Mouse (Mus musculus): ENCODE measurements at regions not wholly inside any gene's neighbourhood (a gene's known extent, or its start where the extent isn't known, plus 50 kb on each side); places are given as distances from the start of the nearest gene placed in this dataset.

DNA sequence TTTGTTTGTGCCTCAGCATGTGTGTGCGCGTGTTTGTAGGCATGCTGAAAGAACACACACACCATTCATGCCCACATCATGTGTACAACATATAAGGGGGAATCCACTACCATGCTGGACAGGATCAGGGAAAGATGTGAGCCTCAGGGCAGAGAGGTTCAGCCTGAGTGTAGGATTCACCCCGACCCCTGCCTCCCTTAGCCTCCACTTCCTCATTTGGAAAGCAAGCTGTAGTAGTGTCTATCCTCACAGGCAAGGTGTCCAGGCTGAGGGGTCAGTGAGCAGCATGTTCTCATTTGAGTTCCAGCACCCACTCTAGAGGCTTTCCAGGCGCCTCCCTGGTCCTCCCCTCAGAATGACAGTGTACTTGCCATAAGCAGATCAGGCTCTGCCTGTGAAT lies 470.5 kb downstream of the Rps24 start:
- Histone ChIP-seq H3K27me3 (replicated peaks; ENCODE audit: control insufficient read depth, insufficient read depth, low read length) (no peaks in the 10 kb centered on the region), H3K4me1 (replicated peaks; ENCODE audit: control insufficient read depth, insufficient read depth, low read length) (peaks cover 8% of the 10 kb centered on the region), H3K4me2 (ENCODE audit: low read length) (no peak overlapping the region), H3K4me3 (replicated peaks; ENCODE audit: low read length) (no peak overlapping the region), H3K36me3 (ENCODE audit: control insufficient read depth, insufficient read depth) (no peaks in the 10 kb centered on the region), H3K27ac (ENCODE audit: low read length) (no peak overlapping the region), H3K9ac (replicated peaks; ENCODE audit: low read depth, low read length) (no peak overlapping the region), H3K9me3 (ENCODE audit: control insufficient read depth, low read length) (no peaks in the 10 kb centered on the region)
- 88% methylated on average over 4 of the region's 4 CpGs for WGBS
- ATAC-seq: no peak

GRCm38 (mm10) chr14:24958821-24959220 lies 471.9 kb downstream of the Rps24 start:
- no peaks in the 10 kb centered on the region for H3K36me3 ChIP-seq (ENCODE audit: control insufficient read depth, insufficient read depth)
- 85% methylated on average over 4 of the region's 4 CpGs for WGBS
- H3K4me2 ChIP-seq (ENCODE audit: low read length): no peak overlapping the region
- peaks cover 8% of the 10 kb centered on the region for H3K4me1 ChIP-seq (replicated peaks; ENCODE audit: control insufficient read depth, insufficient read depth, low read length)
- H3K27me3 ChIP-seq (replicated peaks; ENCODE audit: control insufficient read depth, insufficient read depth, low read length): no peaks in the 10 kb centered on the region
- no peaks in the 10 kb centered on the region for H3K9me3 ChIP-seq (ENCODE audit: control insufficient read depth, low read length)
- H3K27ac ChIP-seq (ENCODE audit: low read length): no peak overlapping the region
- ATAC-seq: no peak
- H3K9ac ChIP-seq (replicated peaks; ENCODE audit: low read depth, low read length): no peak overlapping the region
- no peak overlapping the region for H3K4me3 ChIP-seq (replicated peaks; ENCODE audit: low read length)

DNA sequence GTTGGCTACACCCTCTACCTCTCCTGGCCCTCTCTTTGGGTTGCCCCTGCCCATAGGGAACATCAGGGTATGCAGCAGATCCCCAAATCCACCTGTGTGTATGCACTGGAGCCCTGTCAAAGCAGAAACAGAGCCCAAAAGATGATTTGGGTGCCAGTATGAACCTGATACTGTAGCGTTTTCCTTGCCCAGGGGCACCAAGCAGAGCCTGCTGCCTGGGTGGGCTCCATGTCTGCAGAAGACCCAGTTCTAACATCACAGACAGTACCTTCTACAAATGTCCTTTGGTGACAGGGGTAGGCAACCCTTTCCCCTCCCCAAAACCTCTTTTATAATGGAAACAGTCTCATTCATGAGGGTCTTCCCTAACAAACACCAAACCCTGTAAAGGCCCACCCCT lies 472.5 kb downstream of the Rps24 start:
- Histone ChIP-seq H3K27me3 (replicated peaks; ENCODE audit: control insufficient read depth, insufficient read depth, low read length) (no peaks in the 10 kb centered on the region), H3K36me3 (ENCODE audit: control insufficient read depth, insufficient read depth) (no peaks in the 10 kb centered on the region), H3K4me1 (replicated peaks; ENCODE audit: control insufficient read depth, insufficient read depth, low read length) (peaks cover 8% of the 10 kb centered on the region), H3K4me2 (ENCODE audit: low read length) (no peak overlapping the region), H3K9me3 (ENCODE audit: control insufficient read depth, low read length) (no peaks in the 10 kb centered on the region), H3K4me3 (replicated peaks; ENCODE audit: low read length) (no peak overlapping the region), H3K27ac (ENCODE audit: low read length) (no peak overlapping the region), H3K9ac (replicated peaks; ENCODE audit: low read depth, low read length) (no peak overlapping the region)
- 85% methylated on average over 1 of the region's 1 CpGs for WGBS
- ATAC-seq: no peak

DNA sequence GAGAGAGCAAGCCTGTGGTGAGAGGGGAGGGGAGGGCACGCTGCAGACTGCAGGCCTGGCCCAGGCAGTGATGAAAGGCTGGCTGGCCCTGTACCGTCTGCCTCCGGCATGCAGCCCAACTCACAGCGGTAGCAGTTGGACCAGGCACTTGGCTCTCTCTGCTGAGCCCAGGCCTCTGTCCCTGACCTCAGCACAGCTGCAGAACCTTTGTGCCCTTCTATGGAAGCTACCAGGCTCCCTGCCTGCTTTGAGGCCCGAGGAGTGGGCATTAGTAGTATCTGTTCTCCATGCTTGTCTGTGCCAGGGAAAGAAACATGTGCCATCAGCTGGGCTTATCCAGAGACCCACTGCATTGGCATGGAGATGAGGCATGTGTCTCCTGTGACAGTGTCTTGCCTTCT lies 473.2 kb downstream of the Rps24 start:
- Histone ChIP-seq H3K27ac (ENCODE audit: low read length) (peak overlapping the region; percentile 1; the same call in 1 of the 2 replicates), H3K9me3 (ENCODE audit: control insufficient read depth, low read length) (no peaks in the 10 kb centered on the region), H3K9ac (replicated peaks; ENCODE audit: low read depth, low read length) (no peak overlapping the region)

DNA sequence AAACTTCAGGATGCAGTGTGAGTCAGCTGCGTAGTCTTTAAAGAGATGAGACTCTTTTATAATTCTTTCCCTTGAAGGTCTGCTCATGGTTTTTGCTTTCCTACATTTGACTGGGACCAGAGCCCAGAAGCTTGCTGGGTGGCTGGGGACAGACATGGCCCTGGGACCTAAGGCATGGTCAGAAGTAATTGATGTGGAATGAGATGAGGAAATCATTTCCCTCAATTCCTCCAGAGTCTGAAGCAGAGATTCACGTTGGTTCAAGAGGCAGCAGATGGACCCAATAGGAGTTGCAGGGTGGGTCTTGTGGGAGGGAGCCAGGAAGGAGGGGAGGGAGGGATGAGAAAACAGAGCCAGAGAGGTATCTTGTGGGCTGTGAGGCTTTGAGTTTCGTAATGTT lies 473.9 kb downstream of the Rps24 start:
- 68% methylated on average over 3 of the region's 3 CpGs for WGBS
- H3K9me3 ChIP-seq (ENCODE audit: control insufficient read depth, low read length): no peaks in the 10 kb centered on the region
- no peak overlapping the region for H3K4me3 ChIP-seq (replicated peaks; ENCODE audit: low read length)
- H3K27me3 ChIP-seq (replicated peaks; ENCODE audit: control insufficient read depth, insufficient read depth, low read length): no peaks in the 10 kb centered on the region
- H3K4me1 ChIP-seq (replicated peaks; ENCODE audit: control insufficient read depth, insufficient read depth, low read length): peaks cover 8% of the 10 kb centered on the region
- no peak overlapping the region for H3K27ac ChIP-seq (ENCODE audit: low read length)
- no peaks in the 10 kb centered on the region for H3K36me3 ChIP-seq (ENCODE audit: control insufficient read depth, insufficient read depth)
- H3K9ac ChIP-seq (replicated peaks; ENCODE audit: low read depth, low read length): no peak overlapping the region
- no peak for ATAC-seq
- no peak overlapping the region for H3K4me2 ChIP-seq (ENCODE audit: low read length)

More for the DNA sequence above, 473.2 kb downstream of the Rps24 start:
- no peaks in the 10 kb centered on the region for H3K36me3 ChIP-seq (ENCODE audit: control insufficient read depth, insufficient read depth)
- WGBS: 31% methylated on average over 5 of the region's 5 CpGs
- no peak overlapping the region for H3K4me2 ChIP-seq (ENCODE audit: low read length)
- peaks cover 8% of the 10 kb centered on the region for H3K4me1 ChIP-seq (replicated peaks; ENCODE audit: control insufficient read depth, insufficient read depth, low read length)
- no peaks in the 10 kb centered on the region for H3K27me3 ChIP-seq (replicated peaks; ENCODE audit: control insufficient read depth, insufficient read depth, low read length)
- peak; percentile 90 for ATAC-seq
- no peak overlapping the region for H3K4me3 ChIP-seq (replicated peaks; ENCODE audit: low read length)

DNA sequence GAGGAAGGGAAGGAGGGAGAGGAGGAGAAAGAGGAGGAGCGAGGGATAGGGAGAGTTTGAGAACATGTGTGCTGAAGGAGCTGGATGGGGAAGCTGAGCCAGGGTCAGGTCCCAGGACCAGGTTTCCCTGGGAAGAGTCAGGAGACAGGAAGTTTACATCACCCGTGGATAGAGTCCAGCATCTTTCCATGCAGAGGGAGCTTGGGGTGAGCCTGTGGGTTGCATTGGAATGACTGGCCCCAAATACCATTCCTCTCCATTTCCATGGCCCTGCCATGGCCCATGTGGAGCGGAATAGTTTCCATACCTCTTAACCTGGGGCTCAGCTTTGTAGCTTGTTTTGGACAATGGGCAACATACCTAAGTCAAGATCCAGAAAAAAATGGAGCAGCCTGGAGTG lies 474.8 kb downstream of the Rps24 start:
- H3K27ac ChIP-seq (ENCODE audit: low read length): no peak overlapping the region
- no peak for ATAC-seq
- H3K27me3 ChIP-seq (replicated peaks; ENCODE audit: control insufficient read depth, insufficient read depth, low read length): no peaks in the 10 kb centered on the region
- no peaks in the 10 kb centered on the region for H3K9me3 ChIP-seq (ENCODE audit: control insufficient read depth, low read length)
- H3K4me1 ChIP-seq (replicated peaks; ENCODE audit: control insufficient read depth, insufficient read depth, low read length): peaks cover 8% of the 10 kb centered on the region
- WGBS: 98% methylated on average over 3 of the region's 3 CpGs
- H3K4me3 ChIP-seq (replicated peaks; ENCODE audit: low read length): no peak overlapping the region
- H3K4me2 ChIP-seq (ENCODE audit: low read length): no peak overlapping the region
- no peak overlapping the region for H3K9ac ChIP-seq (replicated peaks; ENCODE audit: low read depth, low read length)
- no peaks in the 10 kb centered on the region for H3K36me3 ChIP-seq (ENCODE audit: control insufficient read depth, insufficient read depth)

DNA sequence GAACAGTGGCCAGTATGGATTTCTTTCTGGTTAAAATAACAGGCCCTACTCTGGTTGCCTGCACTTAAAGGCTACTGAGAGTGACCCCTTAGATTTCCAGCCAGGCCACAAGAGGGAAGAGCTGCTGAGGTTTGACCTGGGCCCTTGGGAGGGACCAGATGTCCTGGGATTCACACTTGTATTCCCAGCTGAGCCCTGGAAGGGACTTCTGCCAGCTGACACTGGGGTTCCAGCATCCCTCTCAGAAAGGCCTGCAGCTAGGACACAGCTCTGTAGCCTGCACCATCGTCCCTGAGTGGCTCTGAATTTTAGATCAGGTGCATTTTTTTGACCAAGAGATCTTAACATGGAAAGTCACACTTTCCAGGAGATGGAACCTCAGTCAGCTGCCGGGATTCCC lies 482.7 kb downstream of the Rps24 start:
- Histone ChIP-seq H3K27ac (ENCODE audit: low read length) (no peak overlapping the region), H3K36me3 (ENCODE audit: control insufficient read depth, insufficient read depth) (no peaks in the 10 kb centered on the region), H3K9ac (replicated peaks; ENCODE audit: low read depth, low read length) (no peak overlapping the region), H3K4me3 (replicated peaks; ENCODE audit: low read length) (no peak overlapping the region), H3K9me3 (ENCODE audit: control insufficient read depth, low read length) (no peaks in the 10 kb centered on the region), H3K27me3 (replicated peaks; ENCODE audit: control insufficient read depth, insufficient read depth, low read length) (no peaks in the 10 kb centered on the region), H3K4me1 (replicated peaks; ENCODE audit: control insufficient read depth, insufficient read depth, low read length) (peaks cover 5% of the 10 kb centered on the region; the same call in 1 of the 2 replicates), H3K4me2 (ENCODE audit: low read length) (no peak overlapping the region)
- ATAC-seq: no peak
- WGBS: 63% methylated on average over 2 of the region's 2 CpGs

GRCm38 (mm10) chr14:24972357-24972756 lies 485.4 kb downstream of the Rps24 start:
- peaks cover 5% of the 10 kb centered on the region; the same call in 1 of the 2 replicates for H3K4me1 ChIP-seq (replicated peaks; ENCODE audit: control insufficient read depth, insufficient read depth, low read length)
- 77% methylated on average over 7 of the region's 7 CpGs for WGBS
- peak; percentile 47; the same call in 1 of the 2 replicates for ATAC-seq

DNA sequence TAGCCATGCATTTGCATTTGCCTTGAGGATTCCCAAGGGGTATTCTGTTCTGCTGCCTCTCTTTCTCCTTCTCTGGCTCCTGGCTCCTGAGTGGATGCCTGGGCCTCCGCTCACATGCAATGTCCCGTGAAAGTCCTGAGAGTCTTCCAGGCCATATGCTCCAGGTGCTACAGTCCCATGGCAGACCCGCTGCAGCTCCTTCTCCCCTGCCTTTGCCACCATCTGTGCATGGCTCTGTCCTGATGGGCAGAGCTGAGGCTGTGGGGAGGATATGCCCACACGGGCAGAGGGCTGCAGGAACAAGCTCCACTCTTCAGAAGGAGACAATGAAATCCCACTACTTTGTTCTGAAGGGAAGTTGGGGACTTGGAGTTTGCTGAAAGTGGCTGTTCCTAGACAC lies 485.9 kb upstream of the Zmiz1 start:
- Histone ChIP-seq H3K27me3 (replicated peaks; ENCODE audit: control insufficient read depth, insufficient read depth, low read length) (no peaks in the 10 kb centered on the region), H3K4me2 (ENCODE audit: low read length) (no peak overlapping the region), H3K4me1 (replicated peaks; ENCODE audit: control insufficient read depth, insufficient read depth, low read length) (peaks cover 5% of the 10 kb centered on the region; the same call in 1 of the 2 replicates), H3K9ac (replicated peaks; ENCODE audit: low read depth, low read length) (no peak overlapping the region), H3K9me3 (ENCODE audit: control insufficient read depth, low read length) (no peaks in the 10 kb centered on the region), H3K4me3 (replicated peaks; ENCODE audit: low read length) (no peak overlapping the region), H3K36me3 (ENCODE audit: control insufficient read depth, insufficient read depth) (no peaks in the 10 kb centered on the region), H3K27ac (ENCODE audit: low read length) (no peak overlapping the region)
- WGBS: 60% methylated on average over 4 of the region's 4 CpGs
- peak; percentile 54; the same call in 1 of the 2 replicates for ATAC-seq

More at GRCm38 (mm10) chr14:24972357-24972756, 485.4 kb downstream of the Rps24 start:
- Histone ChIP-seq H3K27me3 (replicated peaks; ENCODE audit: control insufficient read depth, insufficient read depth, low read length) (no peaks in the 10 kb centered on the region), H3K36me3 (ENCODE audit: control insufficient read depth, insufficient read depth) (no peaks in the 10 kb centered on the region), H3K9me3 (ENCODE audit: control insufficient read depth, low read length) (no peaks in the 10 kb centered on the region), H3K27ac (ENCODE audit: low read length) (no peak overlapping the region), H3K4me2 (ENCODE audit: low read length) (no peak overlapping the region), H3K9ac (replicated peaks; ENCODE audit: low read depth, low read length) (no peak overlapping the region), H3K4me3 (replicated peaks; ENCODE audit: low read length) (no peak overlapping the region)

DNA sequence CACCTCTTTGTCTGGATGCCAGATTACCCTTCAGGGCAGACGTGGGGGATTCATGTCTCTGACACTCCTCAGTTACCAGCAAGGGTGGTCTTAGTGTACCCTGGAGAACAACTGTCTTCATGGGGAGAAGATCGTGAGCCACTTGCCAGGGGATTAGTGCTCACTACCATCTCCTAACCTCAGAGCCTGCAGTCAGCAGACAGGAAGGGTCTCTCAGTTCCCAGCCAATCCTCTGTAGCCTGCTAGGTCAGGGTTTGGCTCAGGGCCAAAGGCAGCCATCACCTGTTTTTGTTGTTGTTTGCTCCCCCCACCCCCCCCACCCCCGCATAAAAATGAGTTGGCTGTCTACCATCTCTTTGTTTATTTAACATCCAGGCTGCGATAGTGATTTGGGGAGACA lies 485.4 kb upstream of the Zmiz1 start:
- Histone ChIP-seq H3K4me1 (replicated peaks; ENCODE audit: control insufficient read depth, insufficient read depth, low read length) (peaks cover 5% of the 10 kb centered on the region; the same call in 1 of the 2 replicates), H3K9ac (replicated peaks; ENCODE audit: low read depth, low read length) (no peak overlapping the region), H3K4me3 (replicated peaks; ENCODE audit: low read length) (no peak overlapping the region), H3K27me3 (replicated peaks; ENCODE audit: control insufficient read depth, insufficient read depth, low read length) (no peaks in the 10 kb centered on the region), H3K9me3 (ENCODE audit: control insufficient read depth, low read length) (no peaks in the 10 kb centered on the region), H3K27ac (ENCODE audit: low read length) (no peak overlapping the region), H3K4me2 (ENCODE audit: low read length) (no peak overlapping the region), H3K36me3 (ENCODE audit: control insufficient read depth, insufficient read depth) (no peaks in the 10 kb centered on the region)
- WGBS: 39% methylated on average over 4 of the region's 4 CpGs
- no peak for ATAC-seq

Data from forebrain, embryonic 16.5 days (tissue).